Mouse (Mus musculus) heart, postnatal 0 days (tissue): ENCODE results near the gene Treh.

ENCODE experiments used
- CTCF ChIP-seq: IDR thresholded peaks from 2 replicates; pipeline ENCODE4 v1.5.1; 2016; ENCODE audit warnings: antibody characterized with exemption, control low read depth, low read depth
- EP300 ChIP-seq: IDR thresholded peaks from 2 replicates; pipeline ENCODE4 v1.6.1; 2016; ENCODE audit warnings: antibody characterized with exemption, low read depth

- peak; percentile 54 for TF ChIP-seq CTCF
- TF ChIP-seq EP300, result no peak; the same call in 1 of the 2 replicates
Measured at GRCm38 (mm10) chr9:44734524-44735494, 61.8 kb downstream of the Treh start, which contains the start of gene Phldb1.
